Mouse (Mus musculus) hindbrain, embryonic 11.5 days (tissue): Measurements from ENCODE around the gene Olfr49. TPM values are rescaled to one million over a fixed set of nuclear protein-coding genes. Genes with fewer than 3 reads are reported as not detected.

Source experiments
- ATAC-seq: fragments of 200-750 bp; cut with Nextera tagmentation; 2 replicates; pipeline ENCODE4 v1.8.0; 2017; ENCODE audit warnings: mild to moderate bottlenecking, moderate TSS enrichment, moderate library complexity; ENCODE audit not compliant: low FRiP score
- DNase-seq: peaks from one replicate; pipeline ENCODE4 v3.0.0-alpha.2; 2015; ENCODE audit warnings: low spot score
- H3K27ac ChIP-seq: fragments of 300-500 bp; sonication (generic); 2 replicates; pipeline ENCODE4 v1.5.1; 2014; ENCODE audit warnings: mild to moderate bottlenecking, low read depth, low read length
- H3K27me3 ChIP-seq: fragments of 300-500 bp; sonication (generic); 2 replicates; pipeline ENCODE4 v1.6.1; 2014; ENCODE audit warnings: mild to moderate bottlenecking, low read length, moderate library complexity, mixed read lengths; ENCODE audit not compliant: control insufficient read depth, insufficient read depth
- H3K36me3 ChIP-seq: fragments of 300-500 bp; sonication (generic); 2 replicates; pipeline ENCODE4 v1.6.1; 2014; ENCODE audit warnings: mild to moderate bottlenecking, low read length, moderate library complexity, mixed read lengths; ENCODE audit not compliant: control insufficient read depth, insufficient read depth
- H3K4me1 ChIP-seq: fragments of 300-500 bp; sonication (generic); replicated peaks from 2 replicates; pipeline ENCODE4 v1.6.1; 2014; ENCODE audit warnings: low read length, mixed read lengths; ENCODE audit not compliant: control insufficient read depth, insufficient read depth
- H3K4me2 ChIP-seq: fragments of 300-500 bp; sonication (generic); replicated peaks from 2 replicates; pipeline ENCODE4 v1.6.1; 2014; ENCODE audit warnings: mild to moderate bottlenecking, low read depth, low read length
- H3K4me3 ChIP-seq: fragments of 300-500 bp; sonication (generic); 2 replicates; pipeline ENCODE4 v1.5.1; 2014; ENCODE audit warnings: low read depth, low read length
- H3K9ac ChIP-seq: fragments of 300-500 bp; sonication (generic); 2 replicates; pipeline ENCODE4 v1.6.1; 2014; ENCODE audit warnings: low read depth, low read length
- H3K9me3 ChIP-seq: fragments of 300-500 bp; sonication (generic); 2 replicates; pipeline ENCODE4 v1.6.1; 2016; ENCODE audit warnings: low read length; ENCODE audit not compliant: control insufficient read depth
- WGBS: fragments of 180-500 bp; shearing (Covaris S2); extraction: QIAGEN DNeasy Blood & Tissue Kit; methylation state at CpG from one replicate; pipeline ENCODE4 v1.1.7; 2014; 5-methylcytosine and 5-hydroxymethylcytosine counted together
- polyA plus RNA-seq: library from polyadenylated mRNA; unstranded; fragments of >200 nt; fragmentation: Nextera tagmentation; extraction: Ambion mirVana; gene quantifications from 2 replicates; pipeline ENCODE4 v1.2.1, GENCODE M21; 2014

The Olfr49 gene
- polyA plus RNA-seq, 1 experiment from 2014 or later = not detected

- Histone ChIP-seq H3K27me3 (no peaks in the 10 kb centered on the region), H3K9me3 (no peaks in the 10 kb centered on the region), H3K27ac (no peak overlapping the region), H3K4me3 (no peak overlapping the region), H3K9ac (no peak overlapping the region), H3K4me1 (no peaks in the 10 kb centered on the region), H3K36me3 (no peaks in the 10 kb centered on the region), H3K4me2 (no peak overlapping the region)
- ATAC-seq (no peak), DNase-seq (no peak)
- 75% methylated on average over 6 of the region's 6 CpGs for WGBS
Measured at GRCm38 (mm10) chr14:54265951-54266350, 18.8 kb downstream of the Olfr49 start.

- no peak overlapping the region for H3K4me2 ChIP-seq
- H3K27ac ChIP-seq = no peak overlapping the region
- no peaks in the 10 kb centered on the region for H3K9me3 ChIP-seq
- 42% methylated on average over 10 of the region's 10 CpGs for WGBS
- H3K9ac ChIP-seq = no peak overlapping the region
- ATAC-seq = no peak
- no peak for DNase-seq
- no peaks in the 10 kb centered on the region for H3K27me3 ChIP-seq
- H3K4me3 ChIP-seq = no peak overlapping the region
- H3K4me1 ChIP-seq = no peaks in the 10 kb centered on the region
- H3K36me3 ChIP-seq = no peaks in the 10 kb centered on the region
Measured at GRCm38 (mm10) chr14:54265093-54265492, 19.6 kb downstream of the Olfr49 start.

- DNase-seq = no peak
- no peaks in the 10 kb centered on the region for H3K27me3 ChIP-seq
- no peak for ATAC-seq
- H3K4me2 ChIP-seq = no peak overlapping the region
- no peaks in the 10 kb centered on the region for H3K9me3 ChIP-seq
- H3K4me3 ChIP-seq = no peak overlapping the region
- 89% methylated on average over 7 of the region's 7 CpGs for WGBS
- no peaks in the 10 kb centered on the region for H3K4me1 ChIP-seq
- no peak overlapping the region for H3K27ac ChIP-seq
- H3K36me3 ChIP-seq = no peaks in the 10 kb centered on the region
- no peak overlapping the region for H3K9ac ChIP-seq
Measured at GRCm38 (mm10) chr14:54264231-54264630, 20.5 kb downstream of the Olfr49 start.

GRCm38 (mm10) chr14:54263099-54263498 lies 21.6 kb downstream of the Olfr49 start:
- Histone ChIP-seq H3K4me2 (no peak overlapping the region), H3K9ac (no peak overlapping the region), H3K4me3 (no peak overlapping the region), H3K27me3 (no peaks in the 10 kb centered on the region), H3K4me1 (no peaks in the 10 kb centered on the region), H3K27ac (no peak overlapping the region), H3K9me3 (no peaks in the 10 kb centered on the region), H3K36me3 (no peaks in the 10 kb centered on the region)
- no peak for DNase-seq
- 94% methylated on average over 6 of the region's 6 CpGs for WGBS
- no peak for ATAC-seq

GRCm38 (mm10) chr14:54262622-54263021 lies 22.1 kb downstream of the Olfr49 start:
- Histone ChIP-seq H3K9me3 (no peaks in the 10 kb centered on the region), H3K4me3 (no peak overlapping the region)

GRCm38 (mm10) chr14:54261386-54261785 lies 23.4 kb downstream of the Olfr49 start:
- Histone ChIP-seq H3K9ac (no peak overlapping the region), H3K4me3 (no peak overlapping the region), H3K27ac (no peak overlapping the region), H3K4me1 (no peaks in the 10 kb centered on the region), H3K4me2 (no peak overlapping the region), H3K36me3 (no peaks in the 10 kb centered on the region), H3K27me3 (no peaks in the 10 kb centered on the region), H3K9me3 (no peaks in the 10 kb centered on the region)
- ATAC-seq (no peak), DNase-seq (no peak)
- whole genome bisulfite sequencing = 96% methylated on average over 2 of the region's 2 CpGs

More at GRCm38 (mm10) chr14:54262622-54263021, 22.1 kb downstream of the Olfr49 start:
- no peak for ATAC-seq
- no peak overlapping the region for H3K9ac ChIP-seq
- no peaks in the 10 kb centered on the region for H3K27me3 ChIP-seq
- H3K4me2 ChIP-seq = no peak overlapping the region
- H3K27ac ChIP-seq = no peak overlapping the region
- no peak for DNase-seq
- no peaks in the 10 kb centered on the region for H3K4me1 ChIP-seq
- no peaks in the 10 kb centered on the region for H3K36me3 ChIP-seq
- 95% methylated on average over 8 of the region's 8 CpGs for WGBS

- H3K27me3 ChIP-seq = no peaks in the 10 kb centered on the region
- no peaks in the 10 kb centered on the region for H3K4me1 ChIP-seq
- DNase-seq (no peak), ATAC-seq (no peak)
- no peaks in the 10 kb centered on the region for H3K9me3 ChIP-seq
- no peak overlapping the region for H3K27ac ChIP-seq
- no peaks in the 10 kb centered on the region for H3K36me3 ChIP-seq
- H3K4me2 ChIP-seq = no peak overlapping the region
- H3K4me3 ChIP-seq = no peak overlapping the region
- WGBS = 76% methylated on average over 2 of the region's 2 CpGs
- no peak overlapping the region for H3K9ac ChIP-seq
Measured at GRCm38 (mm10) chr14:54260196-54260595, 24.5 kb downstream of the Olfr49 start.

GRCm38 (mm10) chr14:54259722-54260085 lies 25.0 kb downstream of the Olfr49 start:
- H3K4me3 ChIP-seq = peak overlapping the region; percentile 45
- H3K4me1 ChIP-seq = no peaks in the 10 kb centered on the region
- ATAC-seq (no peak), DNase-seq (no peak)
- H3K4me2 ChIP-seq = peak overlapping the region; percentile 63
- H3K9me3 ChIP-seq = no peaks in the 10 kb centered on the region
- no peaks in the 10 kb centered on the region for H3K36me3 ChIP-seq
- WGBS = 24% methylated on average over 8 of the region's 8 CpGs
- no peaks in the 10 kb centered on the region for H3K27me3 ChIP-seq
- H3K9ac ChIP-seq = no peak overlapping the region
- no peak overlapping the region for H3K27ac ChIP-seq

- ATAC-seq (peak; percentile 92), DNase-seq (peak; percentile 93)
- no peak overlapping the region for H3K27ac ChIP-seq
- no peaks in the 10 kb centered on the region for H3K4me1 ChIP-seq
- no peaks in the 10 kb centered on the region for H3K27me3 ChIP-seq
- peak overlapping the region; percentile 45 for H3K4me3 ChIP-seq
- WGBS = under 1% methylated on average over 35 of the region's 35 CpGs
- no peaks in the 10 kb centered on the region for H3K9me3 ChIP-seq
- H3K36me3 ChIP-seq = no peaks in the 10 kb centered on the region
- H3K9ac ChIP-seq = peak overlapping the region; percentile 48
- H3K4me2 ChIP-seq = peak overlapping the region; percentile 63
Measured at GRCm38 (mm10) chr14:54259003-54259721, 25.6 kb downstream of the Olfr49 start.
